Mouse (Mus musculus) Patski (cell line): ENCODE measurements around the gene Habp4. TPM values are rescaled to one million over a fixed set of nuclear protein-coding genes. Genes with fewer than 3 reads are reported as not detected.

ENCODE experiments used
- ATAC-seq: fragments of 100-300 bp; one replicate; pipeline ENCODE4 v1.8.0; 2021
- CTCF ChIA-PET: fragments of 350-600 bp; sonication (Branson Sonifier 250); formaldehyde crosslinking; loops from one replicate; lab custom pipeline; 2022; ENCODE audit warnings: inconsistent platforms; lab: Charles Lee
- POLR2A ChIA-PET: fragments of 350-600 bp; sonication (Branson Sonifier 250); formaldehyde crosslinking; loops from one replicate; lab custom pipeline; 2022; ENCODE audit warnings: antibody characterized with exemption, inconsistent platforms; lab: Charles Lee
- DNase-seq: peaks from one replicate; pipeline ENCODE4 v3.0.0-alpha.2; 2011; ENCODE audit warnings: low read depth, low spot score
- H3K27me3 ChIP-seq: fragments of 371-371 bp; one replicate; pipeline ENCODE4 v1.5.1; 2021
- CTCF ChIP-seq: fragments of 100-300 bp; IDR thresholded peaks from one replicate; pipeline ENCODE4 v1.5.1; 2021
- in situ Hi-C: fragments of 300-500 bp; cut with MboI; formaldehyde crosslinking; loops from 3 replicates; pipeline ENCODE4 v1.11.1; 2018; ENCODE audit warnings: low pct_unique_long_range_greater_than_20kb, mixed read lengths
- polyA plus RNA-seq: library from polyadenylated mRNA; unstranded; gene quantifications from one replicate; pipeline ENCODE4 v1.2.3, GENCODE M21; 2021

Habp4 gene
- polyA plus RNA-seq, 1 experiment from 2014 or later: 65.7 TPM

DNA sequence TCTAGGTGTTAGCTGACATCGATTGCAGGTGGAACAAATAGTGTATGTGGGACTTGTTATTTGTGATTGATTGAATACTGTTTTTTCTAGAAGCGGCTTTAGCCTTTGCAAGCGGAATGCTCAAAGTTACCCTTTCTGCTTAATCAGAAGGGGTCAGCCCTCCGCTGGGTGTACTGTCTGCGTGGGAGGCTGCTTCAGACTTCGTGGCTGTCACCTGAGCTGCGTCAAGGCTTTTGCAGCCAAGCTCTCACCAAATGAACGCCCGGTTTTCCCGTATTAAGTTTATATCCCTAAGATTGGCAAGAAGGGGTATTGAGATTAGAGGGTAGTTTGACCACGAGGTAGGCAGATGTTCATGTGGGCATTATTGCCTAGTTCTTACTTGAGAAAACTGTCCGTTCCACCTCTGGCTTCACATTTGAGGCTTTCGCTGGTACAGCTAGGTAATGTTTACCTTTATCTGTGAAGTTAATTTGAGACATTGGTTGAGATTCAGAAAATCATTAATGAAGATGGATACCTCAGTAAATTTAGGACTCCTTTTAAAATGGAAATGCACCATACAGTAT, 1.6 kb downstream of the Habp4 start:
- no peak for TF ChIP-seq CTCF

GRCm38 (mm10) chr13:64169746-64170145, 8.1 kb downstream of the Habp4 start:
- no peak for ATAC-seq
- no peak for TF ChIP-seq CTCF
- POLR2A ChIA-PET: no interaction called here
- DNase-seq: no peak
- in situ Hi-C loops: no loop called here
- no peaks in the 10 kb centered on the region for H3K27me3 ChIP-seq
- CTCF ChIA-PET: no interaction called here

More for the DNA sequence above, 1.6 kb downstream of the Habp4 start:
- CTCF ChIA-PET: interaction anchor here (0.8 to 2.9 kb wide), 2 partner anchors 12 to 17 kb away, joined by 3 to 11 read pairs; no protein-coding TSS in a partner anchor
- in situ Hi-C loops: no loop called here
- POLR2A ChIA-PET: interaction anchor here (0.5 kb wide), 1 partner anchor 48 kb away, joined by 6 read pairs; no protein-coding TSS in a partner anchor
- no peaks in the 10 kb centered on the region for H3K27me3 ChIP-seq
- no peak for DNase-seq
- ATAC-seq: no peak

DNA sequence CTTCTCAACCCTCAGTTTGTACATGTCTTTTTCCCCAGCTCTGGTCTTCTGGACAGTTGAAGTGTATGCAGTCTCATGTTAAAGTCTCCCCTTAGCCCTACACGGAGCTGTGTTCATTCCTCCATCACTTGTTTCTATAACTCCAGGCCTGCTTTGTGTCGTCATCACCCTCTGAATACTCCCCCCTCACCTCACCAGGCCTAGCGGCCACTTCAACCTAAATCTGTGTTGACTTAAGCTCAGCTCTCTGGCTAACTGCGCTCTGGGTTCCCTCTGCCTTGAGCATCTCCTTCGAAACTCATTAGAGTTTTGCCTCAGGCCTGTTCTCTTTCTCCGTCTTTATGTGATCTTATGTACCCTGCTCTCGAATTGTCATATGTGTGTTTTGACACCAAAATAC, 16.4 kb downstream of the Habp4 start:
- ChIA-PET CTCF (interaction anchor here (1.1 to 1.4 kb wide), 3 partner anchors 12 to 113 kb away, joined by 3 to 4 read pairs (median 4); no protein-coding TSS in a partner anchor), POLR2A (interaction anchor here (1.0 kb wide), 1 partner anchor 16 kb away, joined by 3 read pairs; no protein-coding TSS in a partner anchor)
- H3K27me3 ChIP-seq: no peaks in the 10 kb centered on the region
- ATAC-seq (no peak), DNase-seq (no peak)
- no peak for TF ChIP-seq CTCF
- in situ Hi-C loops: no loop called here

- ATAC-seq (no peak), DNase-seq (no peak)
- CTCF ChIA-PET: interaction anchor here (0.6 to 2.9 kb wide), 12 partner anchors 11 to 127 kb away, joined by 3 to 19 read pairs (median 4); partner anchors contain the start of gene Habp4
- in situ Hi-C loops: no loop called here
- TF ChIP-seq CTCF: no peak
- POLR2A ChIA-PET: interaction anchor here (0.5 to 1.0 kb wide), 2 partner anchors 17 to 237 kb away, joined by 3 read pairs; no protein-coding TSS in a partner anchor
- H3K27me3 ChIP-seq: no peaks in the 10 kb centered on the region
Measured at GRCm38 (mm10) chr13:64178746-64179652, 17.4 kb downstream of the Habp4 start.

DNA sequence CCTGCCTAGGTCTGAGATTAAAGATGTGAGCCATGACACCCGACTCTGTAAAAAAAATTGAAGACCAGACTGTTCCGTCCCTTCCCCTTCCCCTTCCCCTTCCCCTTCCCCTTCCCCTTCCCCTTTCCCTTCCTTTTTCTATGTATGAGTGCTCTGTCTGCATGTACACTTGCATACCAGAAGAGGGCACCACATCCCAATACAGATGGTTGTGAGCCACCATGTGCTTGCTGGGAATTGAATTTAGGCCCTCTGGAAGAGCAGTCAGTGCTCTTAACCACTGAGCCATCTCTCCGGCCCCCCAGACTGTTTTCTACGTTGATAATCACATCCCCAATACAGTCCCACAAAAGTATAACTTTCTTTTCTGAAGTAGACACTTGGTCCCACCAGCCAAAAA, 18.7 kb downstream of the Habp4 start:
- ChIA-PET CTCF (interaction anchor here (0.9 to 2.9 kb wide), 18 partner anchors 14 to 132 kb away, joined by 3 to 23 read pairs (median 4); partner anchors contain the start of genes Aaed1 and Habp4), POLR2A (no interaction called here)
- no peak for TF ChIP-seq CTCF
- in situ Hi-C loops: loop anchor here (5.0 kb wide), 1 partner anchor 127 kb away; no protein-coding TSS in a partner anchor
- no peak for ATAC-seq
- no peaks in the 10 kb centered on the region for H3K27me3 ChIP-seq
- no peak for DNase-seq

GRCm38 (mm10) chr13:64180888-64181287, 19.3 kb downstream of the Habp4 start:
- in situ Hi-C loops: loop anchor here (5.0 kb wide), 1 partner anchor 126 kb away; no protein-coding TSS in a partner anchor
- H3K27me3 ChIP-seq: no peaks in the 10 kb centered on the region
- no peak for DNase-seq
- TF ChIP-seq CTCF: peak; percentile 78
- ChIA-PET POLR2A (no interaction called here), CTCF (interaction anchor here (0.9 to 2.9 kb wide), 18 partner anchors 14 to 132 kb away, joined by 3 to 23 read pairs (median 4); partner anchors contain the start of genes Aaed1 and Habp4)
- peak; percentile 69 for ATAC-seq

GRCm38 (mm10) chr13:64182091-64182490, 20.5 kb downstream of the Habp4 start:
- DNase-seq (no peak), ATAC-seq (no peak)
- in situ Hi-C loops: loop anchor here (5.0 kb wide), 1 partner anchor 125 kb away; no protein-coding TSS in a partner anchor
- ChIA-PET POLR2A (no interaction called here), CTCF (no interaction called here)
- H3K27me3 ChIP-seq: no peaks in the 10 kb centered on the region
- no peak for TF ChIP-seq CTCF

GRCm38 (mm10) chr13:64183583-64183982, 22.0 kb downstream of the Habp4 start:
- DNase-seq: no peak

DNA sequence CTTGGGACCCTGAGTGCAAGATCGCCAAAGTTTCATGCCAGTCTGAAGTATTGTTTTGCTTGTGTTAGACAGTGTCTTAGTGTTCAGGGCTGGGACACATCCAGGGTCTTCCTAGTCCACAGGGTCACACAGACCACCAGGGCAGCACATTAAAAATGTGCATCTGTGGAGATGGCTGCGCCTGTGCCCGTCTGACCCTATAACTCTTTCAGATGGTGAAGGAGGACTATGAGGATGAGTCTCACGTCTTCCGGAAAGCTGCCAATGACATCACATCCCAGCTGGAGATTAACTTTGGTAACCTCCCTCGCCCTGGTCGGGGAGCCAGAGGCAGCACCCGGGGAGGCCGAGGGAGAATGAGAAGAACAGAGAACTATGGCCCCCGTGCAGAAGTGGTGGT, 22.7 kb downstream of the Habp4 start:
- ATAC-seq: no peak
- in situ Hi-C loops: loop anchor here (5.0 kb wide), 1 partner anchor 123 kb away; no protein-coding TSS in a partner anchor
- POLR2A ChIA-PET: no interaction called here
- CTCF ChIA-PET: interaction anchor here (1.4 kb wide), 1 partner anchor 8 kb away, joined by 3 read pairs; no protein-coding TSS in a partner anchor
- DNase-seq: no peak
- no peaks in the 10 kb centered on the region for H3K27me3 ChIP-seq
- TF ChIP-seq CTCF: no peak

More at GRCm38 (mm10) chr13:64183583-64183982, 22.0 kb downstream of the Habp4 start:
- POLR2A ChIA-PET: no interaction called here
- in situ Hi-C loops: loop anchor here (5.0 kb wide), 1 partner anchor 124 kb away; no protein-coding TSS in a partner anchor
- no peak for TF ChIP-seq CTCF
- no peak for ATAC-seq
- CTCF ChIA-PET: interaction anchor here (0.9 to 1.4 kb wide), 2 partner anchors 9 to 123 kb away, joined by 3 read pairs; no protein-coding TSS in a partner anchor
- no peaks in the 10 kb centered on the region for H3K27me3 ChIP-seq

DNA sequence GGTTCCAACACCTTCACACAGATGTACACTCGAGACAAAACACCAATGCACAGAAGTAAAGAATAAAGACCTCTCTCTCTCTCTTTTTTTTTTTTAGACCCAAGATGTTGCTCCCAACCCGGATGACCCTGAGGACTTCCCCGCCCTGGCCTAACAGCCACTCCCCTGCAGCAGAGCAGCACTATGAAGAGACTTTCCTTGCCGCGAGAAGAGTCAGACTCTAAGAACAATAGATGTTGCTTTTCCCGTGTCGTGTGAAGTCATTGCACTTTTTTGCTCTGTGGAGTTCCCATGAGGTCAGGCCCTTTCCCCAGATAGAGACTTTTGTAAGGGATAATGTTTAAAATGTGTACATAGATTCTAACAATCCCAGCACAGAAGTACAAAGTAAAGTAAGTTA, 23.6 kb downstream of the Habp4 start:
- DNase-seq (no peak), ATAC-seq (no peak)
- in situ Hi-C loops: no loop called here
- no peaks in the 10 kb centered on the region for H3K27me3 ChIP-seq
- ChIA-PET CTCF (no interaction called here), POLR2A (no interaction called here)
- TF ChIP-seq CTCF: no peak
